Mouse (Mus musculus) ovary, adult 2 months (tissue): ENCODE results near the gene Apobec4. TPM values are rescaled to one million over a fixed set of nuclear protein-coding genes. Genes with fewer than 3 reads are reported as not detected.

ENCODE experiments used
- polyA plus RNA-seq: library from polyadenylated mRNA; depleted of rRNA; stranded (reverse); fragments of >200 nt; gene quantifications from 2 replicates; pipeline ENCODE4 v1.2.3, GENCODE M21; 2012; rRNA removed

Gene Apobec4
- polyA plus RNA-seq, result 0.10 TPM in 1 of 2 replicates, not detected in the other

GRCm38 (mm10) chr1:152750312-152750965 is at the start of gene Apobec4:
Gene Apobec4, plus strand, starts transcription at chr1:152750551.

GRCm38 (mm10) chr1:152766032-152766772 is 15.9 kb downstream of the Apobec4 start, which contains the start of the genes Rgl1 and Arpc5:
Gene Rgl1, minus strand, starts transcription at chr1:152766351.
Gene Arpc5, plus strand, starts transcription at chr1:152766542.

GRCm38 (mm10) chr1:152799897-152800296 is 49.5 kb downstream of the Apobec4 start, which contains the start of gene Ncf2:
Gene Ncf2, plus strand, starts transcription at chr1:152800194.

Other genes starting within 250 kb of the Apobec4 start
- gene Rgl1, start 15.8 kb downstream of the Apobec4 start, polyA plus RNA-seq, result 10.3 and 12.4 TPM in 2 replicates
- 53.4 and 63.2 TPM in 2 replicates for gene Arpc5, start 16.0 kb downstream of the Apobec4 start, polyA plus RNA-seq
- gene Ncf2, start 49.6 kb downstream of the Apobec4 start, polyA plus RNA-seq, result 7.0 and 7.9 TPM in 2 replicates
- gene Smg7, start 152.1 kb downstream of the Apobec4 start, polyA plus RNA-seq, result 20.8 and 38.9 TPM in 2 replicates
- 2.8 and 2.9 TPM in 2 replicates for gene Nmnat2, start 204.4 kb downstream of the Apobec4 start, polyA plus RNA-seq